Comparison of ENCODE assay signal across 8 mouse cellular contexts in the genomic region with DNA sequence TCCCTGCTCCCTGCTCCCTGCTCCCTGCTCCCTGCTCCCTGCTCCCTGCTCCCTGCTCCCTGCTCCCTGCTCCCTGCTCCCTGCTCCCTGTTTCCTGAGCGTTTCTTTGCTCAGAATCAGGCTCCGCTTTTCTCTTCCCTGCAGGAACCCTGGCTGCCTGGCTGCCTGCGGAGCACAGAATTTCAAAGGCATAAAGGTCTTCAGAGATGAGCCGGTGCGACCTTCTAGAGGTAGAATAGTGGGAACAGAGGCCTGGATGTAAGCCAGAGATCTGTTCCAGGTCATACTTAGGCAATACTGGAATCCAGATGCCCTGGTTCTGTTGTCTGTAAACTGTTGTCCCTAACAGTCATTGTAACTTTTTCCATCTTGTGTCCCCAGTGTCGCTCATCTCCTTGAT. TPM values are rescaled to one million over a fixed set of nuclear protein-coding genes. Genes with fewer than 3 reads are reported as not detected.
DNase-seq lines count a peak whose midpoint lies in the region; ATAC-seq and TF ChIP-seq lines count a peak whose summit lies in the region.

No protein-coding gene starts in this region.

- H3K4me3 ChIP-seq in forebrain, embryonic 12.5 days (replicated peaks) = no peak overlapping the region
- no peak overlapping the region for H3K4me3 ChIP-seq in forebrain, embryonic 14.5 days (ENCODE audit: low read depth, low read length)
- H3K4me3 ChIP-seq in kidney, postnatal 0 days (replicated peaks; ENCODE audit: low read depth, low read length) = no peak overlapping the region
- H3K4me3 ChIP-seq in embryonic facial prominence, embryonic 15.5 days (replicated peaks) = no peak overlapping the region
- no peak overlapping the region for H3K4me3 ChIP-seq in neural tube, embryonic 14.5 days (ENCODE audit: low read depth, low read length)

- no peaks in the 10 kb centered on the region for H3K9me3 ChIP-seq in forebrain, embryonic 12.5 days
- H3K9me3 ChIP-seq in forebrain, embryonic 14.5 days (replicated peaks; ENCODE audit: control insufficient read depth, low read length) = no peaks in the 10 kb centered on the region
- no peaks in the 10 kb centered on the region for H3K9me3 ChIP-seq in kidney, postnatal 0 days (replicated peaks; ENCODE audit: low read length)
- H3K9me3 ChIP-seq in embryonic facial prominence, embryonic 15.5 days (replicated peaks) = no peaks in the 10 kb centered on the region
- H3K9me3 ChIP-seq in neural tube, embryonic 14.5 days (ENCODE audit: control insufficient read depth, low read length) = no peaks in the 10 kb centered on the region

- H3K9ac ChIP-seq in forebrain, embryonic 12.5 days = no peak overlapping the region
- H3K9ac ChIP-seq in forebrain, embryonic 14.5 days (ENCODE audit: low read length) = no peak overlapping the region
- no peak overlapping the region for H3K9ac ChIP-seq in kidney, postnatal 0 days (ENCODE audit: low read depth, low read length)
- H3K9ac ChIP-seq in embryonic facial prominence, embryonic 15.5 days = no peak overlapping the region
- H3K9ac ChIP-seq in neural tube, embryonic 14.5 days (replicated peaks; ENCODE audit: low read depth, low read length) = no peak overlapping the region

- no peak for DNase-seq in forebrain, embryonic 14.5 days (ENCODE audit: low spot score)
- DNase-seq in kidney, postnatal 0 days (ENCODE audit: low spot score) = no peak
- DNase-seq in kidney, postnatal 4 days = no peak
- DNase-seq in ovary, postnatal 10 days (ENCODE audit: low spot score) = no peak
- DNase-seq in cerebellum, adult 8-10 months = no peak

- H3K27ac ChIP-seq in forebrain, embryonic 12.5 days = peak overlapping the region; percentile 31; the same call in 1 of the 2 replicates
- H3K27ac ChIP-seq in forebrain, embryonic 14.5 days (ENCODE audit: low read depth, low read length) = no peak overlapping the region; the same call in 1 of the 2 replicates
- peak overlapping the region; percentile 63; the same call in 1 of the 2 replicates for H3K27ac ChIP-seq in kidney, postnatal 0 days
- peak overlapping the region; percentile 58 for H3K27ac ChIP-seq in embryonic facial prominence, embryonic 15.5 days (replicated peaks)
- peak overlapping the region; percentile 50; the same call in 1 of the 2 replicates for H3K27ac ChIP-seq in neural tube, embryonic 14.5 days (ENCODE audit: low read depth, low read length)

- no peaks in the 10 kb centered on the region for H3K27me3 ChIP-seq in forebrain, embryonic 12.5 days
- H3K27me3 ChIP-seq in forebrain, embryonic 14.5 days (replicated peaks; ENCODE audit: control insufficient read depth, insufficient read depth, low read length) = no peaks in the 10 kb centered on the region
- no peaks in the 10 kb centered on the region for H3K27me3 ChIP-seq in kidney, postnatal 0 days (ENCODE audit: insufficient read depth, low read length)
- no peaks in the 10 kb centered on the region for H3K27me3 ChIP-seq in embryonic facial prominence, embryonic 15.5 days
- no peaks in the 10 kb centered on the region for H3K27me3 ChIP-seq in neural tube, embryonic 14.5 days (ENCODE audit: control insufficient read depth, insufficient read depth, low read length)

- no peaks in the 10 kb centered on the region for H3K36me3 ChIP-seq in forebrain, embryonic 12.5 days (replicated peaks)
- no peaks in the 10 kb centered on the region for H3K36me3 ChIP-seq in forebrain, embryonic 14.5 days (ENCODE audit: control insufficient read depth, insufficient read depth, low read length)
- H3K36me3 ChIP-seq in kidney, postnatal 0 days (ENCODE audit: insufficient read depth, low read length) = no peaks in the 10 kb centered on the region
- no peaks in the 10 kb centered on the region for H3K36me3 ChIP-seq in embryonic facial prominence, embryonic 15.5 days
- H3K36me3 ChIP-seq in neural tube, embryonic 14.5 days (ENCODE audit: control insufficient read depth, insufficient read depth, low read length) = no peaks in the 10 kb centered on the region

- WGBS in forebrain, embryonic 12.5 days = 35% methylated on average over 6 of the region's 6 CpGs
- 29% methylated on average over 6 of the region's 6 CpGs for WGBS in forebrain, embryonic 14.5 days
- 35% methylated on average over 6 of the region's 6 CpGs for WGBS in kidney, postnatal 0 days
- WGBS in embryonic facial prominence, embryonic 15.5 days = 35% methylated on average over 6 of the region's 6 CpGs
- 29% methylated on average over 6 of the region's 6 CpGs for WGBS in neural tube, embryonic 14.5 days

- H3K4me2 ChIP-seq in forebrain, embryonic 12.5 days = no peak overlapping the region
- no peak overlapping the region for H3K4me2 ChIP-seq in forebrain, embryonic 14.5 days (ENCODE audit: low read length)
- no peak overlapping the region for H3K4me2 ChIP-seq in kidney, postnatal 0 days (ENCODE audit: low read length)
- peak overlapping the region; percentile 4; the same call in 1 of the 2 replicates for H3K4me2 ChIP-seq in embryonic facial prominence, embryonic 15.5 days (replicated peaks)
- H3K4me2 ChIP-seq in neural tube, embryonic 14.5 days (ENCODE audit: low read depth, low read length) = no peak overlapping the region

- no peak for ATAC-seq in forebrain, embryonic 12.5 days (ENCODE audit: low FRiP score)
- no peak for ATAC-seq in forebrain, embryonic 14.5 days
- no peak for ATAC-seq in kidney, postnatal 0 days (replicated peaks; ENCODE audit: low FRiP score, low read depth)
- ATAC-seq in embryonic facial prominence, embryonic 15.5 days (ENCODE audit: insufficient number of reproducible peaks, low FRiP score, low TSS enrichment, low read depth) = no peak
- ATAC-seq in neural tube, embryonic 14.5 days (ENCODE audit: low read depth) = no peak

- no peak for TF ChIP-seq CTCF in kidney, postnatal 0 days (IDR thresholded peaks at IDR 0.05; ENCODE audit: low read depth)

- peaks cover 19% of the 10 kb centered on the region for H3K4me1 ChIP-seq in forebrain, embryonic 12.5 days
- H3K4me1 ChIP-seq in forebrain, embryonic 14.5 days (ENCODE audit: control insufficient read depth, insufficient read depth, low read length) = peaks cover 15% of the 10 kb centered on the region
- H3K4me1 ChIP-seq in kidney, postnatal 0 days (replicated peaks; ENCODE audit: insufficient read depth, low read length) = 0 out of 2 replicates have a peak, but pooled peaks cover 15% of the 10 kb centered on the region
- H3K4me1 ChIP-seq in embryonic facial prominence, embryonic 15.5 days = peaks cover 30% of the 10 kb centered on the region
- no peaks in the 10 kb centered on the region for H3K4me1 ChIP-seq in neural tube, embryonic 14.5 days (ENCODE audit: control insufficient read depth, insufficient read depth, low read length)

RNA-seq across cellular contexts. Expression of gene Lrrc32, which starts 35.3 kb away (rescaled TPM):
- polyA plus RNA-seq in forebrain, embryonic 12.5 days (2016; fragmentation: Nextera tagmentation; extraction: Ambion mirVana) = 3.2 and 3.4 TPM in 2 replicates
- 2.3 and 3.0 TPM in 2 replicates for polyA plus RNA-seq in forebrain, embryonic 14.5 days (2014; fragmentation: Nextera tagmentation; extraction: Ambion mirVana)
- polyA plus RNA-seq in kidney, postnatal 0 days (2015; fragmentation: Nextera tagmentation; extraction: Ambion mirVana) = 13.8 and 15.1 TPM in 2 replicates
- 7.3 and 8.1 TPM in 2 replicates for polyA plus RNA-seq in embryonic facial prominence, embryonic 15.5 days (2015; fragmentation: Nextera tagmentation; extraction: Ambion mirVana)
- polyA plus RNA-seq in neural tube, embryonic 14.5 days (2014; fragmentation: Nextera tagmentation; extraction: Ambion mirVana) = 1.5 and 4.8 TPM in 2 replicates
